In genomic region chr6:120585118-120585940, GRCm38 (mm10) we compare ENCODE assay signal across 11 mouse cellular contexts. TPM values are rescaled to one million over a fixed set of nuclear protein-coding genes. Genes with fewer than 3 reads are reported as not detected.
A peak's percentile ranks its signal among the peaks of the same experiment; 100 is the strongest.
DNase-seq lines count a peak whose midpoint lies in the region; ATAC-seq and TF ChIP-seq lines count a peak whose summit lies in the region.
"Had no signal": no experiment of that assay in that cellular context is flagged by ENCODE, and none has a peak within 500 bp of the region (broad histone marks: within the 10 kb centered on the region; RNA-seq: fewer than 3 reads in every experiment).

No protein-coding gene starts in this region.

- H3K27ac ChIP-seq in spleen, adult 2 months (ENCODE audit: insufficient read depth, low read length), result peak overlapping the region; percentile 40; the same call in 1 of the 2 replicates
- H3K27ac ChIP-seq in forebrain, embryonic 15.5 days (replicated peaks), result no peak overlapping the region
- H3K27ac ChIP-seq in forebrain, embryonic 16.5 days (ENCODE audit: low read length), result no peak overlapping the region
- H3K27ac ChIP-seq: limb, embryonic 15.5 days had no signal

- TF ChIP-seq POLR2A in spleen, adult 2 months (IDR thresholded peaks at IDR 0.05; ENCODE audit: low read depth, low read length), result no peak

- peak; percentile 31; the same call in 1 of the 2 replicates for ATAC-seq in frontal cortex, adult (ENCODE audit: low TSS enrichment)
- ATAC-seq in forebrain, embryonic 15.5 days (replicated peaks), result no peak
- no peak for ATAC-seq in forebrain, embryonic 16.5 days
- ATAC-seq: activated CD4-positive, CD25-positive, alpha-beta regulatory T cell, adult 4 months; CD4-positive, CD25-positive, alpha-beta regulatory T cell, adult 4 months had no signal

- no peak overlapping the region for H3K9ac ChIP-seq in forebrain, embryonic 15.5 days (replicated peaks)
- H3K9ac ChIP-seq in forebrain, embryonic 16.5 days (replicated peaks; ENCODE audit: low read depth, low read length), result no peak overlapping the region
- H3K9ac ChIP-seq: limb, embryonic 15.5 days had no signal

- DNase-seq in frontal cortex, postnatal 10 days (ENCODE audit: low spot score in 2 of 2), result no peak
- peak in 1 of 2 experiments; percentile 16 for DNase-seq in spleen, adult 2 months (ENCODE audit: low read depth in 1 of 2, low spot score in 2 of 2)
- DNase-seq in spleen, postnatal 14 days (ENCODE audit: low spot score in 2 of 2), result no peak
- DNase-seq in kidney, postnatal 4 days, result peak; percentile 31 to 45
- peak; percentile 83 for DNase-seq in retina, postnatal 1 day

- TF ChIP-seq CTCF in spleen, adult 2 months (IDR thresholded peaks at IDR 0.05; ENCODE audit: extremely low read depth, insufficient read depth, insufficient read length, insufficient replicate concordance), result no peak

- H3K36me3 ChIP-seq in spleen, adult 2 months (ENCODE audit: control insufficient read depth, insufficient read depth, low read length), result no peaks in the 10 kb centered on the region
- no peaks in the 10 kb centered on the region for H3K36me3 ChIP-seq in forebrain, embryonic 15.5 days
- no peaks in the 10 kb centered on the region for H3K36me3 ChIP-seq in forebrain, embryonic 16.5 days (ENCODE audit: control insufficient read depth, insufficient read depth)
- H3K36me3 ChIP-seq: limb, embryonic 15.5 days had no signal

- no peak overlapping the region for H3K4me3 ChIP-seq in spleen, adult 2 months (ENCODE audit: extremely low read depth, insufficient read depth, insufficient read length)
- H3K4me3 ChIP-seq in forebrain, embryonic 15.5 days, result no peak overlapping the region
- H3K4me3 ChIP-seq in forebrain, embryonic 16.5 days (replicated peaks; ENCODE audit: low read length), result no peak overlapping the region
- H3K4me3 ChIP-seq: limb, embryonic 15.5 days had no signal

- no peak overlapping the region for H3K4me2 ChIP-seq in forebrain, embryonic 15.5 days (replicated peaks)
- H3K4me2 ChIP-seq in forebrain, embryonic 16.5 days (ENCODE audit: low read length), result no peak overlapping the region
- H3K4me2 ChIP-seq: limb, embryonic 15.5 days had no signal

- H3K4me1 ChIP-seq in spleen, adult 2 months (ENCODE audit: control insufficient read depth, insufficient read depth, insufficient read length), result peaks cover 11% of the 10 kb centered on the region; the same call in 1 of the 2 replicates
- H3K4me1 ChIP-seq in forebrain, embryonic 15.5 days, result peaks cover 7% of the 10 kb centered on the region
- H3K4me1 ChIP-seq in forebrain, embryonic 16.5 days (replicated peaks; ENCODE audit: control insufficient read depth, insufficient read depth, low read length), result peaks cover 6% of the 10 kb centered on the region

- WGBS in spleen, adult 2 months, result 33% methylated on average over 9 of the region's 9 CpGs
- 48% methylated on average over 9 of the region's 9 CpGs for WGBS in forebrain, embryonic 15.5 days
- WGBS in forebrain, embryonic 16.5 days, result 38% methylated on average over 9 of the region's 9 CpGs

- H3K9me3 ChIP-seq in forebrain, embryonic 15.5 days, result no peaks in the 10 kb centered on the region
- no peaks in the 10 kb centered on the region for H3K9me3 ChIP-seq in forebrain, embryonic 16.5 days (ENCODE audit: control insufficient read depth, low read length)
- H3K9me3 ChIP-seq: limb, embryonic 15.5 days had no signal

- H3K27me3 ChIP-seq in spleen, adult 2 months (ENCODE audit: control insufficient read depth, insufficient read depth, low read length), result no peaks in the 10 kb centered on the region
- no peaks in the 10 kb centered on the region for H3K27me3 ChIP-seq in forebrain, embryonic 15.5 days
- H3K27me3 ChIP-seq in forebrain, embryonic 16.5 days (replicated peaks; ENCODE audit: control insufficient read depth, insufficient read depth, low read length), result no peaks in the 10 kb centered on the region
- H3K27me3 ChIP-seq: limb, embryonic 15.5 days had no signal

RNA-seq across cellular contexts. Expression of gene Hdhd5, which starts 54.2 kb away (rescaled TPM):
- 25.2 and 25.3 TPM in 2 replicates for polyA plus RNA-seq in spleen, adult 2 months (2012; rRNA removed)
- polyA plus RNA-seq in forebrain, embryonic 15.5 days (2015; fragmentation: Nextera tagmentation; extraction: Ambion mirVana), result 16.8 and 18.2 TPM in 2 replicates
- 15.3 and 16.4 TPM in 2 replicates for polyA plus RNA-seq in forebrain, embryonic 16.5 days (2015; fragmentation: Nextera tagmentation; extraction: Ambion mirVana)

Comparison
In these comparisons a context has a peak if more than half of its experiments do, and no peak if none do; other contexts are left out.
1. DNase-seq: peak in kidney, postnatal 4 days (2 of 2) and retina, postnatal 1 day (single experiment); none in frontal cortex, postnatal 10 days (0 of 2) and spleen, postnatal 14 days (0 of 2).